Mouse (Mus musculus) frontal cortex, postnatal 10 days (tissue): ENCODE data around the gene Garem2.

Source experiments
- DNase-seq, 2 experiments: peaks; one replicate each; pipeline ENCODE4 v3.0.0; 2022; ENCODE audit warnings: low spot score in 2 of 2, mixed read lengths in 1 of 2

The Garem2 gene

GRCm38 (mm10) chr5:30111771-30112170, 6.8 kb downstream of the Garem2 start:
- no peak for DNase-seq

DNA sequence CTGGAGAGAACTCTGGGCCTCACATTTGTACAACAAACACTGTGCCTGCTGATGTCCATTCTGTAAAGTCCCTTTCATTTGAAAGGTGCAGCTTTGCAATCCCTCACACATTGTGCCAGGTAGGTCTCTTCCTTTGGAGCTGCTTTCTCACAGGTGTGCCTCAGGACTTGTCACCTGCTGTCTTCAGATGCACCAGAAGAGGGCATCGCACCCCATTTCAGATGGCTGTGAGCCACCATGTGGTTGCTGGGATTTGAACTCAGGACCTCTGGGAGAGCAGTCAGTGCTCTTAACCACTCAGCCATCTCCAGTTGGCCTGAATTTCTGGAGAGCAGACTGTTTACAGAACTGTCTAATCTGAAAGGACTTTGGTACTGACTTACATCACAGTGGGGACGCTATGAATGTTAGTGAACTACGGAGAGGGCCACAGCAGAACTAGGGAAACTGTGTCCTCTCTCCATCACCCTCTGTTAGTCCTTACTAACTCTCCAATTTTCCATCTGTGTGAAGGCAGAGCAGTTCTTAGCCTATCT, 7.6 kb downstream of the Garem2 start:
- no peak for DNase-seq

- DNase-seq = peak in 1 of 2 experiments; percentile 81
Measured at GRCm38 (mm10) chr5:30113881-30114760, 9.2 kb downstream of the Garem2 start.

GRCm38 (mm10) chr5:30114761-30115140, 9.8 kb downstream of the Garem2 start:
- DNase-seq = no peak

DNA sequence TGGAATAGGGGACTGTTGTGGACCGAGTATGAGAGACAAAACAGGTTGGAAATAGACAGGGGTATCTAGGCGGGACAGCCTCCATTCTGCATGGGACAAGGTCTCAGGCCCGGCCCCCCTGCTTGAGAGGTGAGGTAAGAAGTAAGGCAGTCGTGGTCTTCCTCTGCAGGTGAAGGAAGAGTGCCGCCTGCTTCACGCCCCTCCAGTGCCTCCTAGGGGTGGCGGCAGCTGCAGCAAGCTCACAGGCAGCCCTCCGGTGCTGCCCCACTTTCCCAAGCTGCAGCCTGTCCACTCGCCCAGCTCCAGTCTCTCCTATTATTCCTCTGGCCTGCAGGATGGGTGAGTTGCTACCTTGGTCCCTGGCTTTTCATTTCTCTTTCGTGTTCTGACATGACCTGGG, 10.8 kb downstream of the Garem2 start:
- no peak for DNase-seq

GRCm38 (mm10) chr5:30118018-30118417, 13.1 kb downstream of the Garem2 start:
- DNase-seq = no peak

- DNase-seq = no peak
Measured at GRCm38 (mm10) chr5:30119163-30119562, 14.2 kb downstream of the Garem2 start.

- DNase-seq = no peak
Measured at GRCm38 (mm10) chr5:30120106-30120505, 15.1 kb downstream of the Garem2 start.

- no peak for DNase-seq
Measured at GRCm38 (mm10) chr5:30122481-30122880, 17.5 kb downstream of the Garem2 start.

GRCm38 (mm10) chr5:30125587-30125986, 20.6 kb downstream of the Garem2 start:
- no peak for DNase-seq

DNA sequence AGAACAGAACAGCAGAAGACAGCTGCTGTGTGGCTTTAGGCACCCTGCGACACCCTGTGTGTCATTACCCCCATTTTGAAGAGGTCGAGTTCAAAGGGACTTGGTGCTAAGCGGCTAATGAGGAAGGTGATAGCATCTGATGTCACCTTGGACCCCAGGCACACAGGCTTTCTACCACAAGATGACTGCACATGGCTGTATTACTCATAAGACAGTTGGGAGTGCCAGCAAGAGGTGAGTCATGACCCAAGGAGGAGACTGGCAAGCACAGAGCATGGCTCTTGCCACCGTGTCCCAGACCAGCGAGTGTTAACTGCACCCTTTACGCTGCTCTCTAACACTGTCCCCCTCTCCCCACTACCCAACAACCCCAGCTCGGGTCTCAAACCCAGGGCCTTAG, 21.8 kb downstream of the Garem2 start:
- no peak for DNase-seq

DNA sequence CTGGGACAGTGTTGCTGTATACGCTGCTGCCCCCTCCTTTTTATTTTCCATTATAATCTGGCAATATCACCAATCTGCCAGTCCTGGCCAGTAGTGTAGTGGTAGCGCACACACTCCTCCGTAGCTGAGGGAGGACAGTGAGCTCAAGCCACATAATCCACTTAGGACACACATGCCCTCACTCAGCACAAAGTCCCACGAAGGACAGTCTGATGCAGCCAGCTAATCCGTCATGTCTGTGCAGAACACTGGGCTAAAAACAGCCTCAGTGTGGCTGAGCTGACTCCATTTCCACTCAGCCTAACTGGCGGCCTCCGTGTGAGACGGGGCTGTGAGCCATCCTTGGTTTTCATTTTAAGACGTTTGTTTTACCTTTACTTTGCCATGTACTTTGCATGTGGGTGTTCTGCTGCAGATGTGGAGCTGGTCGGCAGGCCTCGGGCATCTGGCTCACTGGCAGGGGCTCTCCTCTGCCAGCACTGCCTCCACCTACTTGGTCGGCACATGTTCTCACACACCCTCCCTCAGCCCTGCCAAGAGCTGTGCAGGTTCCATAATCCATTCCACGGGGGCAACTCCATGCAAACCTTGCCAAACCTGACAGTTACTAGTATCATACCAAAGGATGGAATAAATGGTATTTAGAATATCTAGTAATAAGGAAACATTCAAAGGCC, 23.1 kb downstream of the Garem2 start:
- no peak for DNase-seq

GRCm38 (mm10) chr5:30128680-30129079, 23.7 kb downstream of the Garem2 start:
- no peak for DNase-seq

GRCm38 (mm10) chr5:30131246-30131645, 26.3 kb downstream of the Garem2 start:
- DNase-seq = no peak

DNA sequence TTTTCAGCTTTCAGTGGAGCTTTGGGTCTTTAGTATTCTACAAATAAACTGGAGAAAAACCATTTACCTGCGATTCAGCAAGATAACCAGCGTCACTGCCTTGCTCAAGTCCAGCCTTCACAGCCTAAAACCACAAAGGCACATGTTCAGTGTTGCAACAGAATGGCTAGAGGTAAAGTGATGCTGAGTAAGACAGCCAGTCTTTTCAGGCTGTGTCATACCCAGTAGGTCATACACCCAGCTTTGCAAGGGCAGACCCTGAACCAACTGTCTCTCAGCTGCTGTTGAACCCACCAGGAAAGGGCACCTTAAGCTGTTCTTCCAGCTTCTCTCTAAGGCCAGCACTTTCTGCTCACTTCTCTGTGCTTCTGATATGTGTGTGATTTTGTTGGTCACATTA, 27.2 kb downstream of the Garem2 start:
- DNase-seq = no peak

DNA sequence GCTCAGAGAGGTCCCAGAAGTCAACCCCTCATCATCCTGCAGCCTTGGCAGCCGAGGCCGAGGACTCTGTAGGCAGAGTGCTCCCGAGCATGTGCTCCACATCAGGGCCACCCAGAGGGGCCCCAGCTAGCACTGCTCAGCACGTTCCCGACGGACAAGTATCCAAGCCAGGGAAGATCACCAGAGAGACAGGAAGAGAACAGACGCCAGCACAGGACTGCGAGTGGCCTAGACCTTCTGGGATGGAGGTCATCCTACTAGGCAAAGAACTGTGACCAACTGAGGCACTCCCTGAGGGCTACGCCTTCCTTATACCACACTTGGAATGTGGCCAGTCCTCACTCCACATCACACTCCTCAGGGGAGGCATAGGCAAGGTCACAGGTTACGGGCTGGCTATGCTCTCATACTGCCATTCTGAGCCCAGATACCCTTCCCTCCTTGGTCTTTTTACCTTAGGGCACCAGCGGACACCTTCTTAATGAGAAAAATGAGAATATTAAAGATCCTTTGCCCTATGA, 30.8 kb downstream of the Garem2 start:
- no peak for DNase-seq

- no peak for DNase-seq
Measured at GRCm38 (mm10) chr5:30137271-30137670, 32.3 kb downstream of the Garem2 start.

GRCm38 (mm10) chr5:30138193-30138592, 33.2 kb downstream of the Garem2 start:
- DNase-seq = no peak

GRCm38 (mm10) chr5:30146526-30146925, 41.6 kb downstream of the Garem2 start:
- DNase-seq = no peak

GRCm38 (mm10) chr5:30148133-30148920, 43.4 kb downstream of the Garem2 start:
- DNase-seq = no peak

GRCm38 (mm10) chr5:30152007-30152406, 47.0 kb downstream of the Garem2 start:
- DNase-seq = no peak

DNA sequence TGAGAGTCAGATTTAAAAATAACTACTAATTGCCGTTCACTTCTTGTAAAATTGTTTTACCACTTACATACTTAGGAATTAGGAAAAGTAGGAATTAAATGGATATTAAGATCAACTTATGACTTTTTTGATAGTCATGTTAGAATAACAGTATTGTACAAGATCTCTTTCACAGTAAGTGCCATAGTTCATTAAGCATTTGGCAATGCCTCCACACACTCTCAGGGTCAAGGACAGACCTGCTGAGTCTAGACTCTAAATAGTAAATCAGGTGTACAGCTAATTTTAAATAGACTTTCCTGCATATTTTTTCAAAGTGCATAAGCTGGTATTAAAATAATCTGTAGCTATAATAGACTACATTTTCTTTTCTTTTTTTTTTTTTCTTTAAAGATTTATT, 47.5 kb downstream of the Garem2 start:
- no peak for DNase-seq
